Mouse (Mus musculus) neural tube, embryonic 15.5 days (tissue): ENCODE results near the gene Celf3. TPM values are rescaled to one million over a fixed set of nuclear protein-coding genes. Genes with fewer than 3 reads are reported as not detected.

Experiments used
- polyA plus RNA-seq: library from polyadenylated mRNA; unstranded; fragments of >200 nt; fragmentation: Nextera tagmentation; extraction: Ambion mirVana; gene quantifications from 2 replicates; pipeline ENCODE4 v1.2.1, GENCODE M21; 2015

The Celf3 gene
- polyA plus RNA-seq, 1 experiment from 2014 or later: 210 TPM

Other genes with a start within 250 kb of the Celf3 start
- not detected in 2 replicates for gene Gm4778, start 214.3 kb upstream of the Celf3 start, polyA plus RNA-seq
- 54.9 and 63.1 TPM in 2 replicates for gene Them4, start 168.2 kb upstream of the Celf3 start, polyA plus RNA-seq
- gene Them5, start 136.2 kb upstream of the Celf3 start, polyA plus RNA-seq: 0.60 and 0.77 TPM in 2 replicates
- gene C2cd4d, start 115.9 kb upstream of the Celf3 start, polyA plus RNA-seq: 2.1 and 2.9 TPM in 2 replicates
- gene Rorc, start 105.5 kb upstream of the Celf3 start, polyA plus RNA-seq: 0.31 and 1.9 TPM in 2 replicates
- 2.4 and 2.5 TPM in 2 replicates for gene Lingo4, start 79.8 kb upstream of the Celf3 start, polyA plus RNA-seq
- gene Tdrkh, start 65.0 kb upstream of the Celf3 start, polyA plus RNA-seq: 39.2 and 43.5 TPM in 2 replicates
- gene Mrpl9, start 35.0 kb upstream of the Celf3 start, polyA plus RNA-seq: 61.8 and 63.3 TPM in 2 replicates
- 0.78 and 0.97 TPM in 2 replicates for gene Oaz3, start 34.4 kb upstream of the Celf3 start, polyA plus RNA-seq
- 14.1 and 16.1 TPM in 2 replicates for gene Riiad1, start 2.0 kb downstream of the Celf3 start, polyA plus RNA-seq
- 96.2 and 96.6 TPM in 2 replicates for gene Snx27, start 104.4 kb downstream of the Celf3 start, polyA plus RNA-seq
- gene Gm10972, start 164.8 kb downstream of the Celf3 start, polyA plus RNA-seq: not detected in 2 replicates
- 5.3 and 5.6 TPM in 2 replicates for gene Tuft1, start 180.6 kb downstream of the Celf3 start, polyA plus RNA-seq
- 0.35 and 1.3 TPM in 2 replicates for gene Selenbp2, start 215.3 kb downstream of the Celf3 start, polyA plus RNA-seq